Mouse (Mus musculus) B cell, adult 67 days (primary cell): ENCODE data around the gene Sez6l2. TPM values are rescaled to one million over a fixed set of nuclear protein-coding genes. Genes with fewer than 3 reads are reported as not detected.

Source experiments
- total RNA-seq, 2 experiments: library from RNA; stranded (reverse); gene quantifications; 4 replicates each; pipeline ENCODE4 v1.2.4; 2023

Gene Sez6l2
- 1 to 10 TPM; 6.3 to 7.0 TPM for total RNA-seq

DNA sequence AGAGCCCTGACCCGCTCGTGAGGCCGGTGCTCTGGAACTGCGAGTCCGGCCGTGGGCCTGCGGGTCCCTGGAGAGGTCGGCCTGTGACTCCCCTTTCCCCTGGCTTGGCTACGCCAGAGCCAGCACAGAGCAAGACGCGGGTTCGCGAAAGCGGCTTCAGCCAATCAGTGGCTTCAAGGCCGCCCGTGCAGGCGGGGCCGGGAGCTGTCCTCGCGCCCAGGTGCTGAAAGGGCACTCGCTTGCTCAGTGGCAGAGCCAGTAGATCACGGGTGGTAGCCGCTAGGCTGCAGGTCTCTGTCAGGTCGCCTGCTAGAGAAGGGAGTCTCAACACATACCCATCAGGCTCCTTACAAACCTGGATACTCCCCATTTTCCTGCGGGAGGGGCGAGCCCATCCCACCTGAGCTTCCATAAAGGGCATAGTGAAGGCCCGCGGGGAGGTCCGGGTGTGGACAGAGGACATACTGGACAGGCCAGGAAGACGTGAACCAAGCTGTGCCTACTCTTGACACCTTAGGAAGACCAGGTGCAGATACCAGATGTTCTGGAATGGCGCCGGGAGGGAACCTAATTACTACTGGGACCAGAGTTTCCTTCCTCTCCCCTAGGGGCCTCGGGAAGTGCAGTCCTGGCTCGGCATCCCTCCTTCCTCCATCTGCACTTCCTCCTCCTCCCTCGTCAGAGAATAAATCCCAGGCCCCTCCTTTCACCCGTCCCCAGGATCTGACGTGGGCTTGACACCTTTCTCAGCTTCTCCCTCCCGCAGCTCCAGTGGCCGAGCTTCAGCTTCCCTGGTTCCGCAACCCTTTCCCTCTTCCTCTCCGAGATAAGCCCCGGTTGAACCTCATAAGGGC is at the start of gene Sez6l2:
Gene Sez6l2 (plus strand): TSS at position 771 of the 854 bp plus-strand sequence.

DNA sequence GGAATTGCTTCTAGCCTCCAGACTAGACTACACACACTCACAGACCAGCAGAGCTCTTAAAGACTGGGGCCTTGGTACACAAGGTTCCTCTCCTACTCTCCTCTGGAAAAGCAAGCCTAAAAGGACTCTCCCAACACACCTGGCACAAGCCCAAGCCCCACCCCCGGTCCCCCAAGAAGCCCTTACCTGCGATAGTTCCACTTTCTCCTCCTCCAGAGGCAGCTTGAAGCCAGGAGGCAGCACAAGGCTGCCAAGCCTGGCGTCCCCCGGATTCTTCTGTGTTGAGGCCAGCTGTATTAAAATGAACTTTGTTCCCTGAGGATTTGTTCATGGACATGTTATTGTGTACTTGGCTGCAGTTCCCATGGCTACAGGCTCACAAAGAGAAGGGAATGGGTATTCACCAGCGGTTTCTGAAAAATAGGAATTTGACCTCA is 27.7 kb upstream of the Sez6l2 start, which contains the start of gene Tmem219:
Gene Tmem219 (minus strand): TSS at position 294 of the 437 bp plus-strand sequence.

GRCm38 (mm10) chr7:126928384-126929037 is 21.9 kb upstream of the Sez6l2 start, which contains the start of gene Kctd13:
TSS of gene Kctd13 (plus strand) at chr7:126928879.

DNA sequence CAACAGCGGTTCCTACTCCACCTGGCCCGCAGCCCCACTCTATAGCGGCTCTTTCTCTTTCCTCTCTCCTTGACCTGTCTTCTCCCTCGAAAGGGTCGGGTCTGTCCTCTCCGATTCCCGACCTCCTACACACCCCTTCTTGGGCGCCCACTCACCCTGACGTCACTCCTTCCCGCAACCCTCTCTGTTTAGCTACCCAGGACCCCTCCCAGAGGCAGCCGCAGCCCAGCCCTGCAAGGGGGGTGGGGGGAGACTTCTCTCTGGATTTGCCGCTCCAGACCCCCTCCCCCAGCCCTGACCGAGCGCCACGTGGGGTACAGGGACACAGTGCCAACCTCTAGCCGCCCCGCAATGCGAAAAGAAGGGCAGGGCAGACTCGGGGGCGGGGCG is 965 bp upstream of the Sez6l2 start, which contains the start of gene Asphd1:
Gene Asphd1 (minus strand): TSS at position 180 of the 390 bp plus-strand sequence.

GRCm38 (mm10) chr7:126975893-126975949 is 25.4 kb downstream of the Sez6l2 start, which contains the start of gene Cdipt:
TSS of gene Cdipt (plus strand) at chr7:126975914.

DNA sequence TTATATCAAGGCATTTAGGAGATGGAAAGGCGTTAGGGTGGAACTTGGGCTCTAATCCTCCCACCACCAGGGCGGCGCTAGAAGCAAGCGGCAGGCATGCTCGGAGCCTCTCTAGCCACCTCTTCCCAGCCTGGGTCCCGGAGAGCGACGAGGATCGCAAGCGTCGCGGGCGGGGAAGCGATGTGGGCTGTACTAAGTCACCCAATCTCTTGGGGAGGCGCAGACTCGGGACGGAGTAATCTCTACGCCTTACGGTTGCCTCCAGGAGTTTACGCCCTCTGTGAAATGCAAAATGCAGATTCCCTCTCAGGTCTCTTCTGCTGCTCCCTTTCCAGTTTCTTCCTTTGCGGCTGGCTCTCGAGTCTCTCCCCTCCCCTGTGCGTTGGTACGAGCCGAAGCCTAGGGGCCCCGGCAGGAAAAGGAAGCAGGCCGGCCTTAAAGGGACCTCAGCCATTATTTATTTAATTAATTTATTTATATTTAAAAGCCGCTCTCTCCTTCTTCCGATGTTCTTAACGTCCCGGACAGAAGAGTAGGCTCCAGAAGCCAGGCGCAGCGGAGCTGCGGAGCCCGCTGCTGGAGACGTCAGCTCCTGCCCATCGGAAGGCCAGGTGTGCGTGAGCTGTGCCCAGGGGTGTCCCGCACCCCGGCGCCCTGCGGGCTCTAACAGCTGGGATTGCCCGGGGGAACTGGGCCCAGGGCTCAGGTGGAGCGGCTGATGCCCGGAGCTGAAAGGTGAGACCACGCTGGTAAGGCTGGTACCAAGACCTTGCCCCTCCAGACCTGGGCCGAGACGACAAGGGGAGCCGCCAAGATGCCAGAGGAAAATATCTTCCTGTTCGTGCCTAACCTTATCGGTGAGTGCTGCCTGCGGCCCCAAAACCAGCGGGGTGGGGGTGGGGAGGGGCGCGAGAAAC is 25.8 kb downstream of the Sez6l2 start, which contains the start of gene Cdiptos:
Gene Cdiptos (minus strand): TSS at position 149 of the 917 bp plus-strand sequence.

GRCm38 (mm10) chr7:127014320-127014719 is 64.0 kb downstream of the Sez6l2 start, which contains the start of gene Mvp:
TSS of gene Mvp (minus strand) at chr7:127014621.

DNA sequence TGATC is 65.9 kb downstream of the Sez6l2 start, which contains the start of gene Pagr1b:
Gene Pagr1b (minus strand): TSS at position 4 of the 5 bp plus-strand sequence.

DNA sequence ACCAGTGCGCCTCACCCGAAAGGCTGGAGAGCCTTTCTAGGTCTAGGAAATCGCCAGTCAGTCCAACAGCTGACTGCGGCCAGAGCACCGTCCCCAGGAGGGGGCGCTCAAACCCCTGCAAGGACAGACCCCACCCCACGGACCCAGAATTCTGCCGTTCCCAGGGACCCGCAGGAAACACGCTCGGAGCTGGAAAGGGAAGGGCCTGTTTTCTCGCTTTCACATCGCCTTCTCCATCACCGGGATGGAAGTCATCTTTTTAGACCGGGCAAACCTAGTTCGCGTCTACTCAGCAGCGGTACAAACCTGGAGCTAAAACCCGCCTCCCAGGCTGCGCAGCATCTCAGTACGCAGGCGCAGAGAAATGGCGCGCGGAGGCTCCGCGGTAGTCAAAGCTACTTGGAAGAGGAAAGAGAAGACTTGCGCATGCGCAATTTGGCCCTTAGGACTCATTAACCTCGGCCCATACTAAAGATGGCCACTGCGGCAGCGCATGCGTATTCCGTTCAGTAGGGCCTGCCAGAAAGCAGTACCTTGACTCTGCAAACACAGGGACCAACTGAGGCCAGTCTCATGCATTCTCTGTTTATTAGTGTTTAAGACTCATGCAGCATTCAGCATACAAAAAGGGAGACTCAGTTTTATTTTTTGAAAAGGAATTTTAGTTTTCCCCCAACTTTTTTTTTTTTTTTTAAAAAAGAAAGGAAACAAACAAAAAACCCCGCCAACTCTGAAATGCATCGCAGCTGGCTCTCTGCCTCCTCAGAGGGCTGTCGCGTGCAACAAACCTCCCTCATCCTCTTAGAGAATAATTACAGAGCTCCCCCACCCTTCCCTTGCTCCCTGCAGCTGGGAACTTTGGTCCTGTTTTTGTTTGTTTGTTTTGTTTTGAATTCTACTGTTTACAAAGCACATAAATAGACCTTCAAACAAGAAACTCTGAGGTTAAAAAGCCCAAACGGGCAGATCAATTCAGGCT is 66.9 kb downstream of the Sez6l2 start, which contains the start of gene Pagr1a:
Gene Pagr1a (minus strand): TSS at position 382 of the 979 bp plus-strand sequence.

Other genes with a start within 250 kb of the Sez6l2 start
- 1,000 to 10,000 TPM; 1,399 to 1,442 TPM for gene Coro1a, start 242.8 kb upstream of the Sez6l2 start, total RNA-seq
- gene Mapk3, start 191.0 kb upstream of the Sez6l2 start, total RNA-seq: 10 to 100 TPM; 44.4 to 44.7 TPM
- 1 to 10 TPM; 2.8 to 5.7 TPM for gene Gdpd3, start 184.2 kb upstream of the Sez6l2 start, total RNA-seq
- gene Ypel3, start 173.6 kb upstream of the Sez6l2 start, total RNA-seq: 100 to 1,000 TPM; 274 to 280 TPM
- gene Tbx6, start 169.1 kb upstream of the Sez6l2 start, total RNA-seq: 10 to 100 TPM; 11.8 to 12.3 TPM
- gene Ppp4c, start 158.1 kb upstream of the Sez6l2 start, total RNA-seq: 100 to 1,000 TPM; 276 to 290 TPM
- gene Fam57b, start 152.9 kb upstream of the Sez6l2 start, total RNA-seq: not detected
- gene 4930451I11Rik, start 118.9 kb upstream of the Sez6l2 start, total RNA-seq: not detected
- gene Doc2a, start 103.1 kb upstream of the Sez6l2 start, total RNA-seq: not detected
- gene Hirip3, start 88.6 kb upstream of the Sez6l2 start, total RNA-seq: 10 to 100 TPM; 26.6 to 34.7 TPM
- gene Ino80e, start 88.2 kb upstream of the Sez6l2 start, total RNA-seq: 10 to 100 TPM; 93.9 to 94.9 TPM
- gene Taok2, start 65.9 kb upstream of the Sez6l2 start, total RNA-seq: 100 to 1,000 TPM in 1 of 2 experiments, 10 to 100 TPM in 1; 99.5 to 101 TPM
- 10 to 100 TPM; 48.7 to 52.4 TPM for gene Tmem219, start 27.6 kb upstream of the Sez6l2 start, total RNA-seq
- 10 to 100 TPM; 43.5 to 46.3 TPM for gene Kctd13, start 21.7 kb upstream of the Sez6l2 start, total RNA-seq
- not detected for gene Asphd1, start 981 bp upstream of the Sez6l2 start, total RNA-seq
- 10 to 100 TPM; 78.8 to 82.2 TPM for gene Cdipt, start 25.4 kb downstream of the Sez6l2 start, total RNA-seq
- 1 to 10 TPM in 1 of 2 experiments, under 1 TPM in 1; 0.81 to 1.7 TPM for gene Cdiptos, start 25.5 kb downstream of the Sez6l2 start, total RNA-seq
- gene Mvp, start 64.1 kb downstream of the Sez6l2 start, total RNA-seq: 10 to 100 TPM; 48.6 to 50.8 TPM
- gene Pagr1b, start 65.9 kb downstream of the Sez6l2 start, total RNA-seq: 1 to 10 TPM in 1 of 2 experiments, not detected in 1; 2.8 TPM
- 10 to 100 TPM in 1 of 2 experiments, 1 to 10 TPM in 1; 4.6 to 47.0 TPM for gene Pagr1a, start 66.8 kb downstream of the Sez6l2 start, total RNA-seq
- gene Gm42742, start 70.5 kb downstream of the Sez6l2 start, total RNA-seq: 10 to 100 TPM; 16.6 to 46.2 TPM
- 1 to 10 TPM; 1.2 to 1.9 TPM for gene Prrt2, start 70.6 kb downstream of the Sez6l2 start, total RNA-seq
- gene Maz, start 76.5 kb downstream of the Sez6l2 start, total RNA-seq: 100 to 1,000 TPM; 251 to 254 TPM
- 1 to 10 TPM; 3.1 to 4.2 TPM for gene Kif22, start 91.9 kb downstream of the Sez6l2 start, total RNA-seq
- gene Zg16, start 136.8 kb downstream of the Sez6l2 start, total RNA-seq: not detected
- 10 to 100 TPM; 69.0 to 74.5 TPM for gene AI467606, start 140.8 kb downstream of the Sez6l2 start, total RNA-seq
- 1 to 10 TPM in 1 of 2 experiments, under 1 TPM in 1; 0.52 to 1.5 TPM for gene Qprt, start 171.7 kb downstream of the Sez6l2 start, total RNA-seq
- gene Spn, start 187.3 kb downstream of the Sez6l2 start, total RNA-seq: 10 to 100 TPM in 1 of 2 experiments, 1 to 10 TPM in 1; 7.3 to 10.0 TPM
- 10 to 100 TPM; 75.1 to 82.8 TPM for gene Cd2bp2, start 245.5 kb downstream of the Sez6l2 start, total RNA-seq